Mouse (Mus musculus) lung, postnatal 36 days (tissue): ENCODE measurements at regions not wholly inside any gene's neighbourhood (a gene's known extent, or its start where the extent isn't known, plus 50 kb on each side); places are given as distances from the start of the nearest gene placed in this dataset.
"Not testable (repeated sequence)": the region's sequence is repeated elsewhere in the genome, so short reads cannot be mapped to it uniquely, and the experiment has no call there.

Source experiments
- DNase-seq: peaks from one replicate; pipeline ENCODE4 v3.0.0; 2022; ENCODE audit warnings: mixed read lengths

DNA sequence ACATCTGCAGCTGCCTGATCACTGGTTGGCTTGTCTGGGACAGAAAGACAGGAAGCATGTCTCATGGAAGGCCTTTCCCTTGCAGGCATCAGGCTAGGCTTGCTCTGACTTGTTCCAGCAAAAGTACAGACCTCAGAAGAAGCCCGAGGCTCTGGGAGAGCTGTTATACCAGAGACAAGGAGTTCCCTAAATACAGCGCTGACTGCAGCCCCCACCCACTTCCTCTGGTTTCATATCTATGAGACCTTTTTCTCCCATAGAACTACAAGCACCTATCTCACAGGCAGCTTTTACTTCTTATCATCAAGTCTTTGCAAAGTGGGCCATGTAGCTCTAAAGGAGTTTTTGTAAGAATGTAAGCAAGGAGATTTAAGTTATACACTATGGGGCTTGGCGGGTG, 312.2 kb upstream of the Vmn1r3 start:
- DNase-seq = not testable (repeated sequence)

DNA sequence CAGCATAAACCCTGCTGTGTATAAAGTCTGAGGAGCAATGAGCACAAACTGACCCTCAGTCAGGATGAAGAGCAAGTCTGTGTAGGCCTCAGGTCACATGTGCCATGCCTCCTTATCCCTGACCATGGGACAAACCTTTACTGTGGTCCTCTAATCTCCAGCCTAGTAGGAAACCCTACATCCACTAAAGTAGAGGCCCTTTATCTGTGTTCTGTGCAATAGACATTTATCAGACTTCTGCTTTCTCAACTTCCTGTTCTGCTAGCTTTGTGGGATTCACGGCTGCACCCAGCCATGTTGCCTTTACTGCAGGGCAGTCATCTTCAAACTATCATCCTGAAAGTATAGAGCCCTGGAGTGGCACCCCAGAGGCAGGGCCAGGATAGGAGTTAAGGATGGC, 310.8 kb upstream of the Vmn1r3 start:
- not testable (repeated sequence) for DNase-seq

DNA sequence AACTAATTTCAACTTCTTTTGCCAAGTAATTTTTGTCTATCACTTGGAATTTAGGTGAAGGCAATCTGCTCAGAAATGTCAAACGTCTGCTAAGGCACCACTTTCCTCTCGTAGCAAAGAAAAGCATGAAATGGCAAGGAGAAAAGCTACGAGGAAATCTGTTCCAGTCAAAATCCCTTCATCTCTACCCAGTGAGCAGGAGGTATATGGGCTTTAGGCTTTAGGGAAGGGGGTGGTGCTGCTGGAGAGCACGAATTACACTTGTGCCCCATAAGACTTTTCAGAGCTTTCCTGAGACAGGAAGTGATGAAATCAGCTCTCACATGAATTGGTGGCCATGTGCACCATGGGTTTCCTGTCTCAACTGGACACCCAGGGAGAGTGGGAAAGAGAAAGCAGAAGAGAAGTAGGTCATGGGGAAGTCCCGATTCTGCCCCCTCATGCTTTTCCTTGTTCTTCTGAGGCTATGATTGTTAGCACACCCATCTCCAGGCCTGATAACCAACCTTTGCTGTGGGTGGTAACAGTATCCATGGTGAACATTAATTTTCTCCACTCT, 309.0 kb upstream of the Vmn1r3 start:
- DNase-seq = not testable (repeated sequence)

DNA sequence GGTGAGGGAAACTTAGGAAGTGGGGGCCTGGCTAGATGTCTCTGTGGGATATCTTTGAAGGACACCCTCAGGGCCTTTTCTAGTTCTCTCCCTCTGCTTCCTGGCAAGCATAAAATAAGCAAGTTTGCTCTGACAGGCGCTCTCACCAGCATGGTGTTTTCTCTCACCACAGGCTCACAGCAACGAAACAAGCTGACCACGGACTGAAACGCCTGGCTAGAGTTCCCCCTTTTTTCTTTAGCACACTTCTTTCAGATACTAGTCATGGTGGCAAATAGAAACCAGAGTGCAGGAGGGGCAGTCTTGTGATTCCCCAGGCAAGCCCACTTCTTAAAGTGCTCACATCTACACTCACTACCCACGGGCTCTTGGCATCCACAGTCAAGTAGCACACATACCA, 305.7 kb upstream of the Vmn1r3 start:
- DNase-seq = not testable (repeated sequence)

DNA sequence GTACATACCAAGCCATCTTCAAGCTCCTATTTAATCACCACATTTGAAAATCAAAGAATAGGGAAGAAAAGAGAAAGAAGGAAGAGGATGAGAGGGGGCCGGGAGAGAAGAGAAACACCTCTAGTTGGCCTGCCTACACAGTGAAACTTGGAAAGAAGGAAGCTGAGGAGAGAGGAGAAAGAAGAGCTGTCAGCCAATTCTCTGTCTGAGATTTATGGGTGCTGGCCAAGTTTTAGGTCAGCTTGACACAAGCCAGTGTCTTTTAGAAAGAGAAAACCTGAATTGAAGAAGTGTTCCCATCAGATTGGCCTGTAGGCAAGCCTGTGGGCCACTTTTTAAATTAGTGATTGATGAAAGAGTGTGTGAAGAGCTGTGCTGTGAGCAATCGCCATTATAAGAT, 296.9 kb upstream of the Vmn1r3 start:
- no peak for DNase-seq

DNA sequence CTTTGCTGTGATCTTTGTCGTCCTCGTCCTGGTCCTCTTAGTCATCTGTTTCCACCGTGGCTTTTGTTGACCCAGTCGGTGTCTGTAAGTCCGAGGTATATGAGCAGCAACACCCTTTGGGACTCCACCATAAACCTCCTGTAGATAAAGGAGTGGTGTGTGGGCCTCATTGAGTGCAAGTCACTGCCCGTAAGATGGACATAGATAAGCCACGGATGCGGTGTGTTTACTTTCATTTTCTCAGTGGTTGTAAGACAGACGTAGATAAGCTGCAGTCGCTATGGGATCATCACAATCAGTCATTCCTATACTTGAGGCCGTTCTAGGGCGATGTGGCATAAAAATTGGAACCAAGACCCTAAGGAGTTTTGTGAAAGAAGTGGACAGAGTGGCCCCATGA, 271.6 kb upstream of the Vmn1r3 start:
- DNase-seq = no peak

DNA sequence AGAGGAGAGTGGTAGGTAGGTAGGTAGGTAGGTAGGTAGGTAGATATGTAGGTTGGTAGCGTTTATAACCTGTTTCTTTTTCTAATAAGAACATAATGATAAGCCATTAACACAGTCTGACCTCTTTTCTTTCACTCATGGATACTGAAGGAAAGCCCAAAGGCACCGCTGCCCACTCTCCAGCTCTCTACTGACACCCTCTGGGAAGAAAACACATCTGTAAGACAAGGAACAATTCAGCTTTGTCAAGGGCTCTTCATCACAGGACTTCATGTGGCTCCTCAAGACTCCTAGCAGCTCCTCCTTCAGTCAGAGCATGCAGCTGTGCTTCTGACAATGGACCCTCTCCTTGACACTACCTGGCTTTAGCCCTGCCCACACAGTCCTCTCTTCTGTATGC, 252.2 kb upstream of the Vmn1r3 start:
- DNase-seq = not testable (repeated sequence)

DNA sequence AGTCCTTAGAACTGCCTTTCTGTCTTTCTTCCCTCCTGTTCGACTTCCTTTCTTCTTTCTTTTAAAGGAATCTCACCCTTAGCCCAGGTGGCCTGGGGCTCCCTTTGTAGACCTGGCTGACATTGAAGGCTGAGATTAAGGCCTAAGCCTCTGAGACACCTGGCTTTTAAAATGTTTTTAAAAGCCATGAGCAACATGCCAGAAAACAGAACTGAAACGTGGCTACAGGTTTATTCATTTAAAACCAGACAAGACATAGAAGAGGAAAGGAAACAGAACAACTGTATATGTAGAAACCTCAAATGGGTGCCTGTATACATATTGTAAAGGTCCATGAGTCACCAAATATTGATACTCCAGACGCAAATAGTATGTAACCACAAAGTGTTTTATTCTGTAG, 242.8 kb upstream of the Vmn1r3 start:
- DNase-seq = no peak

DNA sequence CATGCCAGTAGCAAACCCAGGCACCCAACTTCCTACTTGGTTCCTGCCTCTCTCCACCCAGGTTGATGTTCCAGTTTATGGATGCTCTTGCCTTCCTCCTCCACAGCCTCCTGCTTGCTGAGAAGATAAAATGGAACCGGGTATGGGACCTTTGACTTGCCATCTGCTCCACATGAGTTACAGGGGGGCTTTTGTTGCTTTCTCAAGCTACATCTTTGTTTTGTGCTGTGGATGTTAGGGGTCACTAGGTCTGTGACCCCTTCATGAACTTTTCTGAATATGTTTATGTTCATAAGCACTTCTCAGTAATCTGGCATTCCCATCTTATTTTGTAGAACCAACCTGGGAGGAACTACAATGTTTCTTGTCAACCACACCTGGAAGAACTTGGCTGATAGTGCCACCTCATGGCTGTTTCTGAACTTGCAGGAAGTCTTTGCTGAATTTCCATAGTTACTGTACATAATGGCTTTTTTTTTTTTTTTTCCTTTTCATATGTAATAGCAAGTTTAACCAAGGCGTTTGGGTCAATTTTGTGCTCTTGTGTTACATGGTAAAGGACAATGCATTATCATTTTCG, 234.9 kb upstream of the Vmn1r3 start:
- peak; percentile 62 for DNase-seq

DNA sequence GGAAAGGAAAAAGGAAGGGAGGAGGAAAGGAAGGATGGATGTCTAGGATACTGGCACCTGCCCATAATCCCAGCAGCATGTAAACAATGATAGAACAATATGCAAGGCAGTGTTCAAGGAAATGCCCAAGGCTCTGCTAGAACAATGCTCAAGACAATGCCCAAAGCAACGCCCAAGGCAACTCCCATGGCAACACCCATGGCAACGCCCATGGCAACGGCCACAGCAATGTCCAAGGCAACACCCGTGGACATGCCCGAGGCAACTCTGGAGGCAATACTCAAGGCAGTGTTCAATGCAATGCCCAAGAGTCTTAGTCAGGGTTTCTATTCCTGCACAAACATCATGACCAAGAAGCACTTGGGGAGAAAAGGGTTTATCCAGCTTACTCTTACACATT, 231.5 kb upstream of the Vmn1r3 start:
- DNase-seq = peak; percentile 0

DNA sequence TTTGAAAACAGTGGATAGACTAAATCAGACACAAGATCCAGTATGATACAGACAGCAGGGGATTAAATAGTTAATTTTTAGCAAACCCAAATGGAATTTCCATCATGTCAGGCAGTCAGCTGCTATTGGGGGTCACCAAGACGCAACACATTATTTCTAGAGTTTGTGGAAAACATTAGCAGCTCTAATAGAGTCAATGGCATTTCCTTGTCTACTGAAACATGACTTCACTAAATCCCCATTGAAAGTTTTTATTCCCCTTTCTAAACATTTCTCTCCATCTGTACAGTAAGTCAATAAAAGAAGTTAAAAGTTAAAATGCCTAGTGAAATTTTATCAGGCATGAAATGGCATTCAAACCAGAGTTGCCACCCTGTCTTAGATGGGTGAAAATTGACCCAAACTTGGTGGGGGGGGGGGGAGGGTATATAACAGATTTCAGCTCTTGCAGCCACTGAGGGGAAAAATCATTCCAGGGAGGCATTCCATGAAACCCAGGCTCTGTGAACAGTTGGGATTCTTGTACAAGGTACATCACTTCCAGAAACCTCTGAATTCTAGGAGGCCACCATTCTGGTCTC, 229.4 kb upstream of the Vmn1r3 start:
- not testable (repeated sequence) for DNase-seq

DNA sequence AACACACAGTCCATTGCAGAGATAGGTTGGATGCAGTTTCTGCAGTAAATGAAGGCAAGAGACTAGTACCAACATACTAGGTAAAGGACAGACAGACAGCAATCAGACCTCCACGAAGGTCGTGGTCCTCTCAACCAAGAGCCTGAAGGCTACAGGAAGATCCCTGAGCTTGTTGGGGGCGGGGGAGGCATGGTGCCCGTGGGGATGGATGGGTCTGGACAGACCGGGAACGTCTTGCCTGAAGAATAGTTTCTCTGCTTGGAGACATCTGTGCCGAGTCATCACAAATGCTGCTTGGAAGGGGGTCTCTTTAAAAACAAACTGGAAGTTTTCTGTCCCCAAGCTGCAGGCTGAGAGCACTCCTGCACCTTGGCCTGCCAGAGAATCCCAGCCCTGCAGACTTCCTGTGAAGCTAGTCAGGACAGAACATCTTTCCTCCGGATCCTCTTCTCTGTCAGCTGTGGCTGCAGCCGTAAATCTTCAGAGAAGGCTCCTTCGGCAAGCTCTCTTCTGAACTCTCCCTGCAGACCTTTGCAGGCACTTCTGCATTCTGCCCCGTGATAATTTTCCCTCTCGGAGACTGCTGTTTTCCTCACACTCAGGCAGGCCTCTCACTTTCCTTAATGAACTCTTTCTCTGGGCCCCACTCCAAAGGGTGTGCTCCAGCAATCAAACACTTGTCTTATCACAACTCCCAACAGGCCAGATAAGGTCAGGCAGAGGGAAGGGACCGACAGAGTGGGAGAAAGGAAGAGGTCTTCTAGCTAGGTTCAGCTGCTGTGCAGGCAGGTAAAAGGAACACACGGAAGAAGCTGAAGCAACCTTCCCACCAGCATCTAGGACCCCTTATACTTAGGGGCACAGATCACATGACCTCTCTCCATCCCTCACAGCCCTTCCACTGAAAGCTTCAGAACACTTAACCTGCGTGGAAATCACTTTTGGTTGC, 228.6 kb upstream of the Vmn1r3 start:
- DNase-seq = peak; percentile 0

DNA sequence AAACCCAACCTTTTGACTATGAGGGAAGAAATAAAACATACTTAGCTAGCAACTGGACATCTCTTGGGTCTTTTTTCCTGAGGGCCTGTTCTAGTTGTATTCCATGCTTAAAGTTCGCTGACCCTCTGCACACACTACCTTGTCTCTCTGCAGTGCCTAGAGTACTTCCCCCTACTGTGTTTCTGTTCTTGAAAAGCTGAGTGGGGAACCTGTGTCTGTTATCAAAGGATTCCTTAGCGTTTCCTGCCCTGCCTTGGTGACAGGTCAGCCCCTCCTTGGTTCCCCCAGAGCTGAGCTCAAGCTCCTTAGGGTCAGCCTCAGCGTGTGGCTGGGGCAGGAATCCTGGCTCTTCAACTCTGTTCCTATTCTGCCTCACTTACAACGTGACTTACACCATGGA, 227.2 kb upstream of the Vmn1r3 start:
- not testable (repeated sequence) for DNase-seq

DNA sequence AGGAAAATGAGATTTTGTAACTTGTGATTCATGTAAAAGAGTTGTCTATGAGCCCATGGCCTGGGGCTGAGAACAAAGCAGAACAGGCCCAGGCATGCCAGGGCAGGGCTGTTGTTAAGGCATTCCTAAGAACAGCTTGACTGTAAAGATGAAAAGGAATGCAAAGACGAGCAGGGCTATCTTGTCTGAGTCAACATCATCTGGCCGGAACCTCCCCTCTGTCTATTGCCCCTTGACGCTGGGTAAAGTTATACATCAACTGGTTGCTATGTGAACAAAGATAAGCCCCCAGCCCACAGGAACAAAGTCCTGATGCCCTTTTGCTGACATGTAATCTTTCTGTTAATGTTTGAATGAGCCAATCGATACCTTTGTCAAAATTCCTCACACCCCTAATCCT, 217.7 kb upstream of the Vmn1r3 start:
- not testable (repeated sequence) for DNase-seq

DNA sequence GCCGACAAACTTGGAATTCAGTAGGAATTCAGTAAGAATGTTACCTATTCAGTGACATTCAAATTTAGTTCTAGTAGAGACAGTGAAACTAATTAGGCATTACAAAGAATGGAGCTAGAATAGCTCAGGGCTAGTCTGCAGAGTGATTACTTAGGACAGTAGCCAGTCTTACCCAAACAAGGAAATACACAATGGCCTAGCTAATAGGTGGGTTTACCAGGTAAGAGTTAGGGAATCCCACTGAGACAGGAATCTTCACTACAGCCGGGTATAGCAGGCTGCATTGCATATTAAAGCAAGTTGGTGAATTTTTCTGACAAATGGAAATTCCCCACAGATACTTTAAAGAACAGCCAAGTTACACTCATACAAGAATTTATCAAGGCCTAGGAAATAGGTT, 216.6 kb upstream of the Vmn1r3 start:
- not testable (repeated sequence) for DNase-seq

DNA sequence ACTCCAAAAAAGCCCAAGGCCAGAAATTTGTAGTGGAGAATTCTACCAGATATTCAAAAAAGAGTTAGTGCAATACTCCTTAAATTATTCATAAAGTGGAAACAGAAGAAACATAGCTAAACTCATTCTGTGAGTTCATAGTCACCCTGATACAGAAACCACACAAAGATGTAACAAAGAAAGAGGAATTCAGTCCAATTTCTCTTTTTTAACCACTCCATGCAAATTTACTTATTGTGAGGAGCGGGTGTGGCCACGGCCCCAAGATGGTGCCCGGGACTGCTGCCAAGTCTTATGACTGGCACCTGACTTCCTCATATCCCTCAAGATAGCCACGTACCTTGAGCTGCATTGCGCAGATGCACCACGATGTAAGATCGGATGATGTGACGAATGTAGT, 206.4 kb upstream of the Vmn1r3 start:
- DNase-seq = peak; percentile 43

DNA sequence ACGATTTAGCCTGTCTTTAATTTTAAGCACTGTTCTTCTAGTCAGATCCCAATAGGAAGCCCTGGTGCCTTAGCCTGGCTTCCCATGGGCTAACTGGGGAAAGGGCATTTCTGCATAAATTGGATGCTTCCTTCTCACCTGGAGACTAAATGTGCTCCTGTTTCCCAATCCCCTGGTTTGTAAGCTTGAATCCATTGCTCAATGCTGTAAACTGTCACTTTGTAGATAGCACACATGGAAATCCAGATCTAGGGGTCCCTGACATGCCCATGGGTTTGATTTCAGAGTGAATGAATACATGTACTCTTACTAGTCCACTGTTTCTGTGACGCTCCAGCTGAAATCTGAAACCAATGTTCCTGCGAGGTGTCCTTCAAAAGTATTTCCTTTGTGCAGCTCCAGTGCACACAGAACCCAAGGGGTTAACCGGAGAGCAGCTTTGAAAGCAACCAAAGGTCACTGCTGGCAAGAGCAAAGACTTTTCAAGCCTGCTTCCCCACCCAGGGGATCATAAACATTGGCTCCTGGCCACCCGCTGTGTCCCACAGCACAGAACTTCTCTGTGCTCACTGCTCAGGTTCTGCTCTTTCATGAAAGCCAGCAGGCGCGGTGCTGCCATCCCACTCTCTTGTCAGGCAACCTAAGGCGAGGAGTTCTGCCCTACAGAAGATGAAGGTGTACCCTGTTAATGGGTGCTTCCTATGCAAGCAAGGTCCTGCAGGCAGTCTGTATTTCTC, 188.0 kb upstream of the Vmn1r3 start:
- DNase-seq = not testable (repeated sequence)

DNA sequence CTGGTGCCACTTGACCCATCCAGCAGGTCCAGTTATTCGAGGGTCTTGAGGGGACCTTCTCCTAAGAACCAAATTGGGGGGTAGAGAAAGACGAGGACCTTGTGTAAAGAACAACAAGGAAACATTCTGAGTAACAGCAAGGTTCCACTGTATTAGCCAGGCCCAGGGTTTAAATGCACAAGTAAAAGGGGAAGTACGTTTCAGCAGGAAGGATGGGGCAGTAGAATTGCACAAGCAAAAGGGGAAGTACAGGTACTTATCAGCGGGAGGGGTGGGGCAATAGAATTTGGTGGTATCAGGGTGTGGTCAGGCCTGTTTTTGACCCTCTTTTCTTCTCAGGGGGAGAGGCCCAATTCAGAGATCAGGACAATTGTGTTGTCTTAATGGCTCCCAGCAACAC, 182.9 kb upstream of the Vmn1r3 start:
- not testable (repeated sequence) for DNase-seq

DNA sequence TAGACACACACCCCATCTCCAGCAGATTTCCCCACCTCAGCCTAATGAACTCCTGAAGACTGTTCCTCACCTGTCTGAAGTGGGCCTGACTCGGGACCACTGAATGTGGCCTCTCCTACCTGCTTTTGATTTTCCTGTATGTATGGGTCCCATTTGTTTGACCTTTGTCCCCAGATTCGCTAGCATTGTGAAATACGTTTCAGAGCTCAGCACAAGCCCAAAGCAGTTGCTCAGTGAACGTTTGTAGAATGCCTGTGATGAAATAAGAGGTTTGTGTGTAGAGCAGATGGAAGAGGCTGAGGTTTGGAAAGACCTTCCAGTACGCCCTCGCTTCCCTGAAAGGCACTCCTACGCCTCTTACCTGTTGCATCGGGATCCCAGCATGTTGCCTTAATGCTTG, 158.3 kb upstream of the Vmn1r3 start:
- DNase-seq = not testable (repeated sequence)

DNA sequence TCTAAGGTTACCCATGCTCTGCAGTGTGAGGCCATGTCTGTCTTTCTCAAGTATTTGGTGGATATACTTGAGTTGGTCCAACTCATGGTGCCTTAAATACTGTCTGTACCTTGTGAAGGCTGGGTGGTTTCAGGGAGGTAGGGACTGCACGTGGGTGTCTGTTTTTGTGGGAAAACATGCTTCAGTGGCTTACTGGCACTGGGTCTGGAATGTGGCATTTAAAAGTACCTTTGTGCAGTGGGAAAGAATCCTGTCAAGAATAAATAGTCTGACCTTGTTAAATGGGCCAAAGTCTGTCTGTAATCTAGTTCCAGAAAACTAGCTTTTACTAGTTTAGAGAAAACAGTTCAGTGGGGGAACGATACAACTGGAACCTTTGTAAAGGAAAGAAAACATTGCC, 157.5 kb upstream of the Vmn1r3 start:
- not testable (repeated sequence) for DNase-seq

DNA sequence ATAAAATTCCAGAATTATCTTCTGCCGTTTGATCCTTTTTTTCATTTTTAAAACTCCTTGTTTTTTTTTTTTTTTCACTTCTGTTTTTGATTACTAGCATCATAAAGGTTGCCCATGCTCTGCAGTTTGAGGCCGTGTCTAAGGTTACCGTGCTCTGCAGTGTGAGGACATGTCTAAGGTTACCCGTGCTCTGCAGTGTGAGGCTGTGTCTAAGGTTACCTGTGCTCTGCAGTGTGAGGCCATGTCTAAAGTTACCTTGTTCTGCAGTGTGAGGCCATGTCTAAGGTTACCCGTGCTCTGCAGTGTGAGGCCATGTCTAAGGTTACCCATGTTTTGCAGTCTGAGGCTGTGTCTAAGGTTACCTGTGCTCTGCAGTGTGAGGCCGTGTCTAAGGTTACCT, 157.0 kb upstream of the Vmn1r3 start:
- DNase-seq = not testable (repeated sequence)
